Mouse (Mus musculus) thymus, adult 2 months (tissue): ENCODE measurements around the gene Rasa3. TPM values are rescaled to one million over a fixed set of nuclear protein-coding genes. Genes with fewer than 3 reads are reported as not detected.

Experiments
- DNase-seq: peaks from one replicate; pipeline ENCODE4 v3.0.0; 2021
- H3K27ac ChIP-seq: fragments of 200-500 bp; 2 replicates; pipeline ENCODE4 v1.5.1; 2012; ENCODE audit warnings: low read length, control low read depth; ENCODE audit not compliant: control insufficient read depth, insufficient read depth
- H3K27me3 ChIP-seq: fragments of 200-500 bp; 2 replicates; pipeline ENCODE4 v1.6.1; 2012; ENCODE audit warnings: mild to moderate bottlenecking, low read length, moderate library complexity, mixed read lengths; ENCODE audit not compliant: control insufficient read depth, insufficient read depth
- H3K36me3 ChIP-seq: fragments of 200-500 bp; 2 replicates; pipeline ENCODE4 v1.6.1; 2012; ENCODE audit warnings: mild to moderate bottlenecking, low read length, moderate library complexity; ENCODE audit not compliant: control insufficient read depth, insufficient read depth
- H3K4me1 ChIP-seq: fragments of 200-500 bp; replicated peaks from 2 replicates; pipeline ENCODE4 v1.6.1; 2012; ENCODE audit warnings: low read length; ENCODE audit not compliant: control insufficient read depth, insufficient read depth
- H3K4me3 ChIP-seq: fragments of 200-500 bp; 2 replicates; pipeline ENCODE4 v1.5.1; 2012; ENCODE audit warnings: mild to moderate bottlenecking, low read length, control low read depth, moderate library complexity; ENCODE audit not compliant: control insufficient read depth, insufficient read depth
- CTCF ChIP-seq: fragments of 200-500 bp; IDR thresholded peaks from 2 replicates; pipeline ENCODE4 v1.5.1; 2012; ENCODE audit warnings: mild to moderate bottlenecking, control low read depth, low read length, moderate library complexity, borderline replicate concordance; ENCODE audit not compliant: control insufficient read depth, poor library complexity, insufficient read depth; ENCODE audit errors: extremely low read depth
- POLR2A ChIP-seq: fragments of 200-500 bp; IDR thresholded peaks from 2 replicates; pipeline ENCODE4 v1.6.1; 2012; ENCODE audit warnings: mild to moderate bottlenecking, low read length, control low read depth, moderate library complexity; ENCODE audit not compliant: control insufficient read depth, poor library complexity, insufficient read depth; ENCODE audit errors: extremely low read depth
- WGBS: fragments of 180-500 bp; shearing (Covaris S2); methylation state at CpG from one replicate; pipeline ENCODE4 v1.1.7; 2018; 5-methylcytosine and 5-hydroxymethylcytosine counted together
- polyA plus RNA-seq: library from polyadenylated mRNA; depleted of rRNA; stranded (reverse); fragments of >200 nt; gene quantifications from 2 replicates; pipeline ENCODE4 v1.2.3, GENCODE M21; 2012

The Rasa3 gene
- polyA plus RNA-seq, 1 experiment, result 57.5 TPM

- 95% methylated on average over 4 of the region's 4 CpGs for WGBS
- peaks cover 4% of the 10 kb centered on the region; the same call in 1 of the 2 replicates for H3K4me1 ChIP-seq
- no peaks in the 10 kb centered on the region for H3K27me3 ChIP-seq
- no peak for TF ChIP-seq POLR2A
- no peak for TF ChIP-seq CTCF
- no peak for DNase-seq
- no peak overlapping the region for H3K27ac ChIP-seq
- no peaks in the 10 kb centered on the region for H3K36me3 ChIP-seq
- H3K4me3 ChIP-seq, result no peak overlapping the region
These were observed 131.0 kb downstream of the Rasa3 start for GRCm38 (mm10) chr8:13546421-13546820.

GRCm38 (mm10) chr8:13541526-13541925, 135.9 kb downstream of the Rasa3 start:
- no peaks in the 10 kb centered on the region for H3K27me3 ChIP-seq
- no peaks in the 10 kb centered on the region for H3K36me3 ChIP-seq
- no peak overlapping the region for H3K27ac ChIP-seq
- no peaks in the 10 kb centered on the region for H3K4me1 ChIP-seq
- TF ChIP-seq CTCF (no peak), POLR2A (no peak)
- 94% methylated on average over 5 of the region's 5 CpGs for WGBS
- no peak for DNase-seq
- no peak overlapping the region for H3K4me3 ChIP-seq

- WGBS, result 95% methylated on average over 5 of the region's 5 CpGs
- Histone ChIP-seq H3K4me3 (no peak overlapping the region), H3K4me1 (no peaks in the 10 kb centered on the region), H3K36me3 (no peaks in the 10 kb centered on the region), H3K27me3 (no peaks in the 10 kb centered on the region), H3K27ac (no peak overlapping the region)
- TF ChIP-seq CTCF, result no peak
- no peak for TF ChIP-seq POLR2A
- DNase-seq, result no peak
These were observed 137.3 kb downstream of the Rasa3 start for GRCm38 (mm10) chr8:13540122-13540521.

GRCm38 (mm10) chr8:13538821-13539220, 138.6 kb downstream of the Rasa3 start:
- H3K4me3 ChIP-seq, result no peak overlapping the region
- H3K4me1 ChIP-seq, result no peaks in the 10 kb centered on the region
- WGBS, result 90% methylated on average over 6 of the region's 6 CpGs
- no peaks in the 10 kb centered on the region for H3K36me3 ChIP-seq
- TF ChIP-seq CTCF (no peak), POLR2A (no peak)
- DNase-seq, result no peak
- no peaks in the 10 kb centered on the region for H3K27me3 ChIP-seq
- no peak overlapping the region for H3K27ac ChIP-seq

GRCm38 (mm10) chr8:13537102-13537501, 140.3 kb downstream of the Rasa3 start:
- WGBS, result 78% methylated on average over 2 of the region's 2 CpGs
- H3K36me3 ChIP-seq, result no peaks in the 10 kb centered on the region
- no peak overlapping the region for H3K27ac ChIP-seq
- TF ChIP-seq CTCF (no peak), POLR2A (no peak)
- no peak for DNase-seq
- H3K4me1 ChIP-seq, result no peaks in the 10 kb centered on the region
- H3K4me3 ChIP-seq, result no peak overlapping the region
- no peaks in the 10 kb centered on the region for H3K27me3 ChIP-seq

- WGBS, result 83% methylated on average over 8 of the region's 8 CpGs
- no peak for DNase-seq
- Histone ChIP-seq H3K36me3 (no peaks in the 10 kb centered on the region), H3K4me3 (no peak overlapping the region), H3K27me3 (no peaks in the 10 kb centered on the region), H3K4me1 (no peaks in the 10 kb centered on the region), H3K27ac (no peak overlapping the region)
- no peak for TF ChIP-seq CTCF
- no peak for TF ChIP-seq POLR2A
These were observed 144.3 kb downstream of the Rasa3 start for GRCm38 (mm10) chr8:13533123-13533522.

- Histone ChIP-seq H3K27ac (no peak overlapping the region), H3K27me3 (no peaks in the 10 kb centered on the region), H3K36me3 (no peaks in the 10 kb centered on the region), H3K4me1 (no peaks in the 10 kb centered on the region), H3K4me3 (no peak overlapping the region)
- 20% methylated on average over 9 of the region's 9 CpGs for WGBS
- TF ChIP-seq POLR2A, result no peak
- TF ChIP-seq CTCF, result no peak
- no peak for DNase-seq
These were observed 145.7 kb downstream of the Rasa3 start for GRCm38 (mm10) chr8:13531602-13532171.
